Mouse (Mus musculus): ENCODE data around the gene Olfr1339. TPM values are rescaled to one million over a fixed set of nuclear protein-coding genes. Genes with fewer than 3 reads are reported as not detected.

Gene Olfr1339
- not detected in 2 replicates for polyA plus RNA-seq (2015; fragmentation: Nextera tagmentation; extraction: Ambion mirVana)

- H3K4me1 ChIP-seq (ENCODE audit: insufficient read depth), result no peaks in the 10 kb centered on the region
- ATAC-seq, result no peak
- H3K4me3 ChIP-seq (ENCODE audit: low read depth, low read length), result no peak within 1 kb of the TSS
- WGBS (ENCODE audit: insufficient replicate concordance), result 93% methylated on average over 1 of the region's 1 CpGs
- H3K27ac ChIP-seq (ENCODE audit: low read depth), result no peak within 1 kb of the TSS
- no peak within 1 kb of the TSS for H3K4me2 ChIP-seq (ENCODE audit: low read depth, low read length)
- no peak for DNase-seq
- H3K36me3 ChIP-seq (replicated peaks; ENCODE audit: insufficient read depth, low read length), result no peaks in the 10 kb centered on the region
- H3K9me3 ChIP-seq (ENCODE audit: low read length), result no peaks in the 10 kb centered on the region
- TF ChIP-seq CTCF (IDR thresholded peaks at IDR 0.05; ENCODE audit: low read depth) (no peak), EP300 (IDR thresholded peaks at IDR 0.05; ENCODE audit: low read depth) (no peak)
- no peak within 1 kb of the TSS for H3K9ac ChIP-seq (replicated peaks)
- H3K27me3 ChIP-seq (ENCODE audit: insufficient read depth, low read length), result no peaks in the 10 kb centered on the region
Measured at GRCm38 (mm10) chr4:118731875-118732274, at the start of gene Olfr1339. Gene Olfr1339 (plus strand): TSS chr4:118732175.

DNA sequence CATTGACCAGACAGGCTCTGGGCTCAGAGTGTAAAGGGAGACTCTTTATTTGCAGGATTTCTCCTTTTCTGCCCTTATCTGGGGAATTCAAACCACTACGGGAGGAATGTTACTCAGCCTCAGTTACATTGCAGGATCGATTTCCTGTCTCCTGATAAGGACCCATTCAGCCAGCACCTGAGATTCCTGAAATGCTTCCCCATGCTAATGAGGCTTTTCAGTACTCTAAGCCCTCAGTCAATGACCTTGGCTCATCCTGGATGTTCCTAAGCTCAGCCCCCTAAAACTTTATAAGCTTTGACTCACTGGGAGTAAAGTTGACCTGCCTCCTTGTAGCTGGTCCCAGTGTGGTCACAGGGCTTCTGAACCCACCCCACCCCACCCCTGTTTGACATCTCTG, 44.9 kb upstream of the Olfr1339 start:
- Histone ChIP-seq H3K9me3 (ENCODE audit: low read length) (peaks cover 2% of the 10 kb centered on the region; the same call in 1 of the 2 replicates), H3K4me3 (ENCODE audit: low read depth, low read length) (no peak overlapping the region), H3K27ac (ENCODE audit: low read depth) (no peak overlapping the region), H3K27me3 (ENCODE audit: insufficient read depth, low read length) (no peaks in the 10 kb centered on the region), H3K4me1 (ENCODE audit: insufficient read depth) (no peaks in the 10 kb centered on the region), H3K4me2 (ENCODE audit: low read depth, low read length) (no peak overlapping the region), H3K36me3 (replicated peaks; ENCODE audit: insufficient read depth, low read length) (no peaks in the 10 kb centered on the region), H3K9ac (replicated peaks) (no peak overlapping the region)
- no peak for TF ChIP-seq CTCF (IDR thresholded peaks at IDR 0.05; ENCODE audit: low read depth)
- no peak for TF ChIP-seq EP300 (IDR thresholded peaks at IDR 0.05; ENCODE audit: low read depth)
- WGBS (ENCODE audit: insufficient replicate concordance), result 21% methylated on average over 2 of the region's 2 CpGs
- ATAC-seq (no peak), DNase-seq (no peak)

DNA sequence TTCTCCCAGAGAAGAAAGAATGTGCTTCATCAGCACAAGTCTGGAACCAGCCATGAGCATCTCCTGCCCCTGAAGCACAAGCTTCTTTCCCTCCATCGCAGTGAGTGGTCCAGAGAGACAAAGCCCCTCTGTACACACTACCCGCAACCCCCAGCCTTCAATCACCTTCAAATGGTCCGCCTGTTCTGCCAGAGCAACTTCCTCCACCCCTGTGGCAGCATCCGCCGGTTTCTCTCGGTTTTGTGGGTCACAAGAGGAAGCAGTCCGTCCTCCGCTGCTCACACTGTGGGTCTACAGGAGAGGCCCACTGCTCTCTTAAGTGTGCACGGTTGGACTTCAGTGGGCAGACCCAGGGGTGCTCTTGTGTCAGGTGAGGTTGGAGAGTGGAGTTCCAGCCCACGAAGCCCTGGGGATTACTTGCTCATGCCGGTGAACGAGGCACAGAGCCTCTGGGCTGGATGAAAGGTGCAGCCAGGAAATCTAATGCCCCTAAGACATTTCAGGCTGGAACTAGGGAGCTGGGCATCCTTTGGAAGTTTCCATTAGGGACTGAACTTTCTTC, 39.5 kb upstream of the Olfr1339 start, which contains the start of gene Olfr1342:
Gene Olfr1342 (minus strand): TSS at position 345 of the 562 bp plus-strand sequence.
- 25% methylated on average over 12 of the region's 12 CpGs for WGBS (ENCODE audit: insufficient replicate concordance)
- H3K4me3 ChIP-seq (ENCODE audit: low read depth, low read length), result no peak within 1 kb of the TSS
- TF ChIP-seq CTCF (IDR thresholded peaks at IDR 0.05; ENCODE audit: low read depth), result no peak
- H3K9ac ChIP-seq (replicated peaks), result no peak within 1 kb of the TSS
- H3K4me1 ChIP-seq (ENCODE audit: insufficient read depth), result no peaks in the 10 kb centered on the region
- H3K36me3 ChIP-seq (replicated peaks; ENCODE audit: insufficient read depth, low read length), result no peaks in the 10 kb centered on the region
- H3K9me3 ChIP-seq (ENCODE audit: low read length), result peaks cover 2% of the 10 kb centered on the region; the same call in 1 of the 2 replicates
- DNase-seq (no peak), ATAC-seq (no peak)
- no peak within 1 kb of the TSS for H3K27ac ChIP-seq (ENCODE audit: low read depth)
- no peak within 1 kb of the TSS for H3K4me2 ChIP-seq (ENCODE audit: low read depth, low read length)
- H3K27me3 ChIP-seq (ENCODE audit: insufficient read depth, low read length), result no peaks in the 10 kb centered on the region

- no peaks in the 10 kb centered on the region for H3K9me3 ChIP-seq (ENCODE audit: low read length)
- ATAC-seq (no peak), DNase-seq (no peak)
- H3K27me3 ChIP-seq (ENCODE audit: insufficient read depth, low read length), result no peaks in the 10 kb centered on the region
- no peaks in the 10 kb centered on the region for H3K4me1 ChIP-seq (ENCODE audit: insufficient read depth)
- H3K4me2 ChIP-seq (ENCODE audit: low read depth, low read length), result no peak overlapping the region
- H3K36me3 ChIP-seq (replicated peaks; ENCODE audit: insufficient read depth, low read length), result no peaks in the 10 kb centered on the region
- H3K4me3 ChIP-seq (ENCODE audit: low read depth, low read length), result no peak overlapping the region
- H3K27ac ChIP-seq (ENCODE audit: low read depth), result no peak overlapping the region
- 47% methylated on average over 2 of the region's 2 CpGs for WGBS (ENCODE audit: insufficient replicate concordance)
- H3K9ac ChIP-seq (replicated peaks), result no peak overlapping the region
- no peak for TF ChIP-seq EP300 (IDR thresholded peaks at IDR 0.05; ENCODE audit: low read depth)
- TF ChIP-seq CTCF (IDR thresholded peaks at IDR 0.05; ENCODE audit: low read depth), result no peak
Measured at GRCm38 (mm10) chr4:118693812-118694211, 38.2 kb upstream of the Olfr1339 start.

DNA sequence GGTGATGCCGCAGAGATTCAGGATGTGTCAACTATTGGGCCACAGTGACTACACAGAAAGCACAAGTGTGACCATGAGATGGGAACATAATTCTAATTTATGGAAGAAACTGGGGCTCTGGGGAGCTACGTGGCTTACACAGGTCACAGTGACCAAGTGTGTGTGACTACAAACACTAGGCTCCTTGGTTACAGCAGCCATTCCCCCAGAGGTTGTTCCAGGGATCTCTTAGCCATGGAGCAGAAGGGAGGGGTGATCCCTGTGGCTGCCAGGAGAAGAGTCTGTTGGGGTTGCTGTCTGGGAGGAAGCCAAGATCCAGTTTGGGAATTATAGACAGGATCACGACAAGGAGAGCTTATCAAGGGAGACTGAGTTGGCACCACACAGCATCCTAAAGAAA, 28.8 kb upstream of the Olfr1339 start, which contains the start of gene Olfr1341:
Gene Olfr1341 (plus strand): TSS at position 301 of the 400 bp plus-strand sequence.
- no peak for ATAC-seq
- no peaks in the 10 kb centered on the region for H3K9me3 ChIP-seq (ENCODE audit: low read length)
- 70% methylated on average over 3 of the region's 3 CpGs for WGBS (ENCODE audit: insufficient replicate concordance)

GRCm38 (mm10) chr4:118708086-118708485, 23.9 kb upstream of the Olfr1339 start:
- no peak overlapping the region for H3K9ac ChIP-seq (replicated peaks)
- ATAC-seq (no peak), DNase-seq (no peak)
- no peak overlapping the region for H3K27ac ChIP-seq (ENCODE audit: low read depth)
- H3K9me3 ChIP-seq (ENCODE audit: low read length), result no peaks in the 10 kb centered on the region
- no peak for TF ChIP-seq EP300 (IDR thresholded peaks at IDR 0.05; ENCODE audit: low read depth)
- TF ChIP-seq CTCF (IDR thresholded peaks at IDR 0.05; ENCODE audit: low read depth), result no peak
- no peaks in the 10 kb centered on the region for H3K4me1 ChIP-seq (ENCODE audit: insufficient read depth)
- no peaks in the 10 kb centered on the region for H3K27me3 ChIP-seq (ENCODE audit: insufficient read depth, low read length)
- H3K4me2 ChIP-seq (ENCODE audit: low read depth, low read length), result no peak overlapping the region
- H3K4me3 ChIP-seq (ENCODE audit: low read depth, low read length), result no peak overlapping the region
- WGBS (ENCODE audit: insufficient replicate concordance), result 75% methylated on average over 5 of the region's 5 CpGs
- H3K36me3 ChIP-seq (replicated peaks; ENCODE audit: insufficient read depth, low read length), result no peaks in the 10 kb centered on the region

More for the DNA sequence above, 28.8 kb upstream of the Olfr1339 start, which contains the start of gene Olfr1341:
- no peak within 1 kb of the TSS for H3K9ac ChIP-seq (replicated peaks)
- no peaks in the 10 kb centered on the region for H3K4me1 ChIP-seq (ENCODE audit: insufficient read depth)
- H3K4me3 ChIP-seq (ENCODE audit: low read depth, low read length), result no peak within 1 kb of the TSS
- no peaks in the 10 kb centered on the region for H3K27me3 ChIP-seq (ENCODE audit: insufficient read depth, low read length)
- H3K36me3 ChIP-seq (replicated peaks; ENCODE audit: insufficient read depth, low read length), result no peaks in the 10 kb centered on the region
- no peak within 1 kb of the TSS for H3K27ac ChIP-seq (ENCODE audit: low read depth)
- DNase-seq, result no peak
- no peak for TF ChIP-seq CTCF (IDR thresholded peaks at IDR 0.05; ENCODE audit: low read depth)
- no peak for TF ChIP-seq EP300 (IDR thresholded peaks at IDR 0.05; ENCODE audit: low read depth)
- no peak within 1 kb of the TSS for H3K4me2 ChIP-seq (ENCODE audit: low read depth, low read length)
